Mouse (Mus musculus) limb, embryonic 13.5 days (tissue): ENCODE results near the gene Id1. TPM values are rescaled to one million over a fixed set of nuclear protein-coding genes. Genes with fewer than 3 reads are reported as not detected.
A peak's percentile ranks its signal among the peaks of the same experiment; 100 is the strongest.

Experiments used
- ATAC-seq: fragments of 200-750 bp; cut with Nextera tagmentation; 2 replicates; pipeline ENCODE4 v1.8.0; 2017; ENCODE audit warnings: low read depth, moderate number of reproducible peaks, moderate TSS enrichment; ENCODE audit not compliant: low FRiP score
- H3K27ac ChIP-seq: fragments of 300-500 bp; sonication (generic); 2 replicates; pipeline ENCODE4 v1.5.1; 2015; ENCODE audit warnings: inconsistent platforms, mild to moderate bottlenecking, moderate library complexity
- H3K27me3 ChIP-seq: fragments of 300-500 bp; sonication (generic); 2 replicates; pipeline ENCODE4 v1.6.1; 2015; ENCODE audit warnings: mild to moderate bottlenecking, inconsistent platforms
- H3K36me3 ChIP-seq: fragments of 300-500 bp; sonication (generic); 2 replicates; pipeline ENCODE4 v1.6.1; 2015; ENCODE audit warnings: inconsistent platforms, mild to moderate bottlenecking, moderate library complexity
- H3K4me1 ChIP-seq: fragments of 300-500 bp; sonication (generic); 2 replicates; pipeline ENCODE4 v1.6.1; 2015; ENCODE audit warnings: inconsistent platforms
- H3K4me2 ChIP-seq: fragments of 300-500 bp; sonication (generic); replicated peaks from 2 replicates; pipeline ENCODE4 v1.6.1; 2015; ENCODE audit warnings: inconsistent platforms, mild to moderate bottlenecking, moderate library complexity
- H3K4me3 ChIP-seq: fragments of 300-500 bp; sonication (generic); 2 replicates; pipeline ENCODE4 v1.5.1; 2015; ENCODE audit warnings: moderate library complexity, mild to moderate bottlenecking, inconsistent platforms
- H3K9ac ChIP-seq: fragments of 300-500 bp; sonication (generic); 2 replicates; pipeline ENCODE4 v1.6.1; 2015; ENCODE audit warnings: mild to moderate bottlenecking, inconsistent platforms
- H3K9me3 ChIP-seq: fragments of 300-500 bp; sonication (generic); 2 replicates; pipeline ENCODE4 v1.6.1; 2016; ENCODE audit warnings: inconsistent platforms
- WGBS: fragments of 180-500 bp; shearing (Covaris S2); methylation state at CpG from one replicate; pipeline ENCODE4 v1.1.7; 2015; 5-methylcytosine and 5-hydroxymethylcytosine counted together
- polyA plus RNA-seq: library from polyadenylated mRNA; unstranded; fragments of >200 nt; fragmentation: Nextera tagmentation; extraction: Ambion mirVana; gene quantifications from 2 replicates; pipeline ENCODE4 v1.2.1, GENCODE M21; 2015

Gene Id1
- polyA plus RNA-seq, 1 experiment from 2014 or later: 236 TPM

DNA sequence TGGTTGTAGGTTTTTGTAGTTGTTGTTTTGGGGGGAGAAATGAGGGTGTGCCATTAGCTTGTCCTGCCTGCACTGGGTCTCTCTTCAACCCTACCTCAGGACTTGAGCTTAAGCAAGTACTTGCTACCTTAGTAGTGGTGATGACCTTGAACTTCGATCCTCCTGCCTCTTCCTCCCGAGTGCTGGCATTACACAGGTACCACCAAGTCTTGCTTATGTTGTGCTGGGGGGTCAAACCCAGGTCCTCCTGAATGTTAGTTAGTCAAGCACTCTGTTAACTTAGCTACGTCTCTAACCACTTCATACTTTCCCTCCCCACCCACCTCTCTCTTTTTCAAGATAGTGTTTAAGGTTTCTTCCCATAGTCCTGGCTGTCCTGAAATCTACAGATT, 11.7 kb upstream of the Id1 start:
- Histone ChIP-seq H3K4me1 (peaks cover 53% of the 10 kb centered on the region), H3K36me3 (no peaks in the 10 kb centered on the region), H3K4me2 (peak overlapping the region; percentile 73), H3K4me3 (peak overlapping the region; percentile 39), H3K9me3 (no peaks in the 10 kb centered on the region), H3K27ac (peak overlapping the region; percentile 58; the same call in 1 of the 2 replicates), H3K27me3 (no peaks in the 10 kb centered on the region), H3K9ac (peak overlapping the region; percentile 73)
- peak; percentile 3; the same call in 1 of the 2 replicates for ATAC-seq
- WGBS: 63% methylated on average over 3 of the region's 3 CpGs

DNA sequence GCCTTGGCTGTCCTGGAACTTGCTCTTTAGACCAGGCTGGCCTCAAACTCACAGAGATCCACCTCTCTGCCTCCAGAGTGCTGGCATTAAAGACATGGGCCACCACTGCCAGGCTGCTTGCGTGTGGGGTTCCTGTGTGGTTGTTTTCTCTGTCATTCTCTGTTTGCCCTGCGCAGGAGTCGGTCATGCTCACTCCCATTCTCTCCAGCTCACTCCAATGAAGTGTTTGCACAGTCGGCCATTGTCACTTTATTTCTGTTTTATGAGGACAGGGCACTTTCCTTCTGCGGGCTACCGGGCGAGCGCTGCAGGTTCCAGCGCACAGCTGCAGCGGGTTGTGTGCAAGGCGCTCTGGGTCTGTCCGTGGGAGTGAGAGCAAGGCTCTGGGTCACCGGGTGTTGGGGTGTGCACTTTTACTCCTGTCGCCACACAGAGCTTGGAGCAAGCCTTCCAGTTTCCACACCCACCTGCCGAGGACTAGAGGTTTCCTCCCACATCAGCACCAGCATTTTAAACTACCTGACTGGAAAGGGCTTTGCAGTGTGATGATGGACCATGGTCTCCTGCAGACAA, 10.8 kb upstream of the Id1 start:
- 47% methylated on average over 15 of the region's 15 CpGs for WGBS
- Histone ChIP-seq H3K27me3 (no peaks in the 10 kb centered on the region), H3K9me3 (no peaks in the 10 kb centered on the region), H3K27ac (no peak overlapping the region), H3K4me3 (no peak overlapping the region), H3K36me3 (no peaks in the 10 kb centered on the region), H3K9ac (no peak overlapping the region), H3K4me1 (peaks cover 61% of the 10 kb centered on the region), H3K4me2 (no peak overlapping the region)
- ATAC-seq: no peak

GRCm38 (mm10) chr2:152726213-152726612, 9.8 kb upstream of the Id1 start:
- H3K27ac ChIP-seq: no peak overlapping the region

DNA sequence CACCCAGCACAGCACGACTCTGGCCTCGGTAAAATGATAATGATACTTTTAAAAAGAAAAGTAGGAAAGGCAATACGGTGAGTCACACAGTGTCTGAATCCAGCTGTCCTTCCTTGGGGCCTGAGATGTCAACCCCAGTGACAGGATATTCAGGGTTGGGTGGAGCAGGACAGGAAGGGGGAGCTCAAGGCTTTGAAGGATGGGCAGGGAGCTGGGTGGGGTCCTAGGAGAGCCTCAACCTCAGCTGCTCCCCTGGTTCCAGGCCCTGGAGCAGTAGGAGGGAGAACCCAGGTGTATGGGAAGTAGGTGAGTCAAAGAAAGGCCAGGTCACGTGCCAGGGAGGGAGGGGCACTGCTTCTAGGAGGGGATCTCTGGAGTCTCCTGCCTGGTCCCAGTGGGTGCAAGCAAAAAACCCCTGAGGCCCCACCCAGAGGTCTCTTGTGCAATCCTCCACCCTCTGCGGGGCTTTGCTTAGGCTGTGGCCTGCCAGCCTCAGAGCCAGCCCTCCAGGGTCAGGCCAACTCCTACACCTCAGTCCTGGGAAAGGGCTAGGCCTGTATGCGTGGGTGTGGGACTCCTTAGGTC, 9.2 kb upstream of the Id1 start:
- no peak for ATAC-seq
- Histone ChIP-seq H3K27ac (peak overlapping the region; percentile 55; the same call in 1 of the 2 replicates), H3K9me3 (no peaks in the 10 kb centered on the region), H3K27me3 (no peaks in the 10 kb centered on the region), H3K4me3 (no peak overlapping the region), H3K4me2 (no peak overlapping the region), H3K4me1 (peaks cover 71% of the 10 kb centered on the region), H3K9ac (peak overlapping the region; percentile 31; the same call in 1 of the 2 replicates), H3K36me3 (no peaks in the 10 kb centered on the region)
- 65% methylated on average over 6 of the region's 6 CpGs for WGBS

More at GRCm38 (mm10) chr2:152726213-152726612, 9.8 kb upstream of the Id1 start:
- Histone ChIP-seq H3K4me2 (no peak overlapping the region), H3K4me1 (peaks cover 69% of the 10 kb centered on the region), H3K9ac (no peak overlapping the region), H3K36me3 (no peaks in the 10 kb centered on the region), H3K27me3 (no peaks in the 10 kb centered on the region), H3K4me3 (no peak overlapping the region), H3K9me3 (no peaks in the 10 kb centered on the region)
- no peak for ATAC-seq
- WGBS: 61% methylated on average over 6 of the region's 6 CpGs

- H3K9ac ChIP-seq: no peak overlapping the region
- H3K4me1 ChIP-seq: peaks cover 80% of the 10 kb centered on the region
- no peaks in the 10 kb centered on the region for H3K9me3 ChIP-seq
- no peaks in the 10 kb centered on the region for H3K27me3 ChIP-seq
- peak overlapping the region; percentile 92; the same call in 1 of the 2 replicates for H3K27ac ChIP-seq
- H3K4me3 ChIP-seq: no peak overlapping the region
- ATAC-seq: no peak
- WGBS: 78% methylated on average over 14 of the region's 14 CpGs
- H3K4me2 ChIP-seq: no peak overlapping the region
- H3K36me3 ChIP-seq: no peaks in the 10 kb centered on the region
These were observed 8.1 kb upstream of the Id1 start for GRCm38 (mm10) chr2:152727795-152728510.

DNA sequence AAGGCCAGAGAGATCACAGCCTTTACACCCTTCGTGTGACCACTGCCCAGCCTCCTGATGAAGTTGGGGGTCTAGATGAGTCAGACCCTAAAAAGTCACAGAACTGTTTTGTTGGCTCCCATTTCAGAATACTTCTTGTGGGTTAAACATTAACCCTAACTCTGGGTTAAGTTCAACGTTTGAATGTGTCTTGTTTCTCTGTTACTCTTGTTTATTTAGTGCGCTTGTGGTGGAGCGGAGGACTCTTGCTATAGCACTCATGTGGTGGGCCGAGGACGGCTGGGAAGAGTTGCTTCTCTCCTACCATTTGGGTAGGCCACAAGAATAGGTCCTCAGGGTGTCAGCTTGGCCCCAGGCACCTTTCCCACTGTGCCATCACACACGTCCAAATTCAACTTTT, 7.5 kb upstream of the Id1 start:
- Histone ChIP-seq H3K27ac (peak overlapping the region; percentile 92), H3K4me2 (no peak overlapping the region), H3K4me1 (peaks cover 83% of the 10 kb centered on the region), H3K4me3 (no peak overlapping the region), H3K9ac (no peak overlapping the region), H3K9me3 (no peaks in the 10 kb centered on the region), H3K27me3 (no peaks in the 10 kb centered on the region), H3K36me3 (no peaks in the 10 kb centered on the region)
- ATAC-seq: no peak
- WGBS: 79% methylated on average over 7 of the region's 7 CpGs

- peak overlapping the region; percentile 21; the same call in 1 of the 2 replicates for H3K9ac ChIP-seq
- 18% methylated on average over 8 of the region's 8 CpGs for WGBS
- H3K4me1 ChIP-seq: peaks cover 83% of the 10 kb centered on the region
- no peak overlapping the region for H3K4me3 ChIP-seq
- H3K27ac ChIP-seq: peak overlapping the region; percentile 92
- no peak; the same call in 1 of the 2 replicates for ATAC-seq
- H3K9me3 ChIP-seq: no peaks in the 10 kb centered on the region
- peak overlapping the region; percentile 27 for H3K4me2 ChIP-seq
- no peaks in the 10 kb centered on the region for H3K36me3 ChIP-seq
- H3K27me3 ChIP-seq: no peaks in the 10 kb centered on the region
These were observed 6.9 kb upstream of the Id1 start for GRCm38 (mm10) chr2:152729013-152729635.

DNA sequence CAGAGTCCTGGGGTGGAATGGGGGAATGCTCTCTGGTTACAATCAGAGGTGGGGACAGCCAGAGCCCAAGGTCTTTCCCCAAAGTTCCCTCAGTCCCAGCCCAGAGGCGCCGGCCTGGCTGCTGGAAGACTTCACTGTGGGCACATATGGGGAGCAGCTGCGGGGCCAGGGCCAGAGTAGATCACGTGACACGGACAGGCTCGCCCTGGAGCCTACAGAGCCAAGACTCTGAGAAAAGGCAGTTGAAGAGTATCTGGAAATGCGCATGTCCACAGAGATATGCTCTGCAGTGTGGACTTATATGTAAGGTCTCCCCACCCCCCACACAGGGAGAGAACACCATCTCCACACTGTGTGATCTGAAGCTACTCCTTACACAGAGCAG, 6.4 kb upstream of the Id1 start:
- peak overlapping the region; percentile 92 for H3K27ac ChIP-seq
- H3K4me3 ChIP-seq: no peak overlapping the region
- peak overlapping the region; percentile 36; the same call in 1 of the 2 replicates for H3K9ac ChIP-seq
- H3K4me2 ChIP-seq: peak overlapping the region; percentile 27
- H3K4me1 ChIP-seq: peaks cover 83% of the 10 kb centered on the region
- H3K36me3 ChIP-seq: no peaks in the 10 kb centered on the region
- H3K9me3 ChIP-seq: no peaks in the 10 kb centered on the region
- no peaks in the 10 kb centered on the region for H3K27me3 ChIP-seq
- 11% methylated on average over 7 of the region's 7 CpGs for WGBS
- peak; percentile 89 for ATAC-seq

DNA sequence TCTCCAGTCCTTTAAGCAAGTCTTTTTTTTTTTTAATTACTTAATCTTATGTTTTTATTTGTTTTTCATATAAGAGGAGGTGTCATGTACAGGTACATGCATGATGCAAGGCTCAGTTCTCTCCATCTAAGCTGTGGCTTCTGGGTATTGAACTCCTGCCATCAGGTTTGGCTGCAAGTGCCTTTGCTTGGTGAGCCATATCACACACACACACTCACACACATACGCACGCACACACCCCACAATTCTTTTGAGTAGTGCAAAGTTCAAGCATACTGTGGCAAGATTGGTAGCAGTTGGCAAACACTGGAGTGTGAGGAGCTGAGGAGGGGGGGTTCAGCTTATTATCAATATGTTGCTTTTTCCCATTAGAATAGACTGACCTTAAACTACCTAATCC, 2.9 kb upstream of the Id1 start:
- Histone ChIP-seq H3K9me3 (no peaks in the 10 kb centered on the region), H3K4me2 (no peak overlapping the region), H3K9ac (no peak overlapping the region), H3K4me1 (peaks cover 68% of the 10 kb centered on the region), H3K27ac (no peak overlapping the region), H3K4me3 (no peak overlapping the region), H3K27me3 (no peaks in the 10 kb centered on the region), H3K36me3 (peaks cover 6% of the 10 kb centered on the region; the same call in 1 of the 2 replicates)
- WGBS: 94% methylated on average over 2 of the region's 2 CpGs
- no peak for ATAC-seq

- H3K4me1 ChIP-seq: peaks cover 66% of the 10 kb centered on the region
- H3K9me3 ChIP-seq: no peaks in the 10 kb centered on the region
- H3K9ac ChIP-seq: no peak overlapping the region
- no peaks in the 10 kb centered on the region for H3K27me3 ChIP-seq
- H3K4me2 ChIP-seq: peak overlapping the region; percentile 94
- H3K36me3 ChIP-seq: peaks cover 6% of the 10 kb centered on the region; the same call in 1 of the 2 replicates
- ATAC-seq: no peak
- H3K27ac ChIP-seq: peak overlapping the region; percentile 98
- WGBS: 10% methylated on average over 10 of the region's 10 CpGs
- peak overlapping the region; percentile 95 for H3K4me3 ChIP-seq
These were observed 1.6 kb upstream of the Id1 start for GRCm38 (mm10) chr2:152734501-152734900.

GRCm38 (mm10) chr2:152734984-152735383, 1.1 kb upstream of the Id1 start:
- H3K27ac ChIP-seq: peak overlapping the region; percentile 98
- H3K27me3 ChIP-seq: no peaks in the 10 kb centered on the region
- peak; percentile 82 for ATAC-seq
- H3K4me3 ChIP-seq: peak overlapping the region; percentile 95
- peak overlapping the region; percentile 94 for H3K4me2 ChIP-seq
- no peaks in the 10 kb centered on the region for H3K9me3 ChIP-seq
- H3K9ac ChIP-seq: peak overlapping the region; percentile 98
- peaks cover 6% of the 10 kb centered on the region; the same call in 1 of the 2 replicates for H3K36me3 ChIP-seq
- peaks cover 65% of the 10 kb centered on the region for H3K4me1 ChIP-seq
- WGBS: under 1% methylated on average over 28 of the region's 28 CpGs

GRCm38 (mm10) chr2:152736748-152737147, 697 bp downstream of the Id1 start:
- no peak for ATAC-seq

More at GRCm38 (mm10) chr2:152736748-152737147, 697 bp downstream of the Id1 start:
- H3K27ac ChIP-seq: peak overlapping the region; percentile 98
- no peaks in the 10 kb centered on the region for H3K27me3 ChIP-seq
- H3K9ac ChIP-seq: peak overlapping the region; percentile 98
- peak overlapping the region; percentile 95 for H3K4me3 ChIP-seq
- H3K9me3 ChIP-seq: no peaks in the 10 kb centered on the region
- peak overlapping the region; percentile 94 for H3K4me2 ChIP-seq
- H3K36me3 ChIP-seq: peaks cover 6% of the 10 kb centered on the region; the same call in 1 of the 2 replicates
- WGBS: under 1% methylated on average over 22 of the region's 22 CpGs
- H3K4me1 ChIP-seq: peaks cover 71% of the 10 kb centered on the region
